Mouse (Mus musculus): ENCODE data around the gene Sh3bp1.

Gene Sh3bp1

DNA sequence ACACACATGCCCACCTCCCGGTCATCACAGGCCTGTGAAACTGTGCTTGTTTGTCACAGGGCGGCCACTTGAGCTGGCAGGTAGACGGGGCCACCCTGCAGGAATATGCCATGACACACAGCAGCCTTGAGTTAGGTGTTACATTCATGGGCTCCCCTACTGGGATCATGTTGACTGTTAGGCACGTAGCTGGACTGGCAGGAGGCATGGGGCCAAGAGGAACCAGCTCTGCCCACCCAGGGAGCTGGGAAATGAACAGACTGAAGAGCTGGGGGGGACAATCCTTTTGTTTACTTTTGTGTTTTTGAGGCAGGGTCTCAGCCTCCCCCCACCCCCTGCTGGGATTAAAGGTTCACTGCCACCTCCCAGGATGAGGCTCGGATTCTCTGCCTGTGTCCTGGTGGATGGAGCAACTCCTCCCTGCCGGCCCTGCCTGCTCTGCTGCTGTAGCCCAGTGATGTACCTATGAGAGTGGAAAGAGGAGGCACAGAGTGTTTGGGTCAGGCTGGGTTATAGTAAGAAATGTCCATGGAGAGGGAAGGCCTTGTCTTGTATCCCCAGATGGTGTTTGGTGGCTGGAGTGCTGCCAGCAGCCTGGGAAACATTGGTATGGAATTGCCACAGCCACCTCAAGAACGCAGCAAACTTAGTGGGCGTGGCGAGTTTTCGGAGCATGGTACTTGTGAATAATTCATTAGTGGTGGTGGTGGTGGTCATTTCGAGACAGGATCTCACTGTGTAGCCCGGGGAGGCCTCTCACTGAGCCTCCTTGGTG is 16.7 kb downstream of the Sh3bp1 start:
- DNase-seq (ENCODE audit: low read depth, low spot score): no peak
- Histone ChIP-seq H3K27me3 (ENCODE audit: control insufficient read depth, insufficient read depth, low read length, poor library complexity, severe bottlenecking) (no peaks in the 10 kb centered on the region), H3K36me3 (ENCODE audit: control insufficient read depth, insufficient read depth, low read length, poor library complexity, severe bottlenecking) (no peaks in the 10 kb centered on the region; the same call in 1 of the 2 replicates)

GRCm38 (mm10) chr15:78918126-78918525 is 18.6 kb downstream of the Sh3bp1 start:
- H3K27me3 ChIP-seq (ENCODE audit: control insufficient read depth, insufficient read depth, low read length, poor library complexity, severe bottlenecking): no peaks in the 10 kb centered on the region
- peaks cover 2% of the 10 kb centered on the region; the same call in 1 of the 2 replicates for H3K36me3 ChIP-seq (ENCODE audit: control insufficient read depth, insufficient read depth, low read length, poor library complexity, severe bottlenecking)
- no peak for DNase-seq (ENCODE audit: low read depth, low spot score)

DNA sequence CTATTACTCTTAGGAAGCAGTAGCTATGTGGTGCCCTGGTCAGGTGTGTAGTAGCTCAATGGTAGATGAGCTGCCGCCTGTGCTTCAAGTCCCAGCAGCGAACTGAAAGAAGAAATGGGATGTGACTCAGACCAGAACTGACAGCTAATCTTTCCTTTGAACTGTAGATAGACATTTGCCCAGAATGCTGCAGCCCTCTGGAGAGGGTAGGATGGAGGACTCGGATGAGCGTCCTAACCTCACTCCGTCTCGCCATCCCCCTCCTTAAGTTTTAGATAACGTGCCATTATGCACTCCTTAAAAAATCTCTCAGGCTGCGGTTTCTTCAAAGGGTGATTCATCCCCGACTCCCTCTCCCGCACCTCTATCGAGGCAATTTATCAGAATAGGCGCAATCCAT is 20.3 kb downstream of the Sh3bp1 start:
- Histone ChIP-seq H3K27me3 (ENCODE audit: control insufficient read depth, insufficient read depth, low read length, poor library complexity, severe bottlenecking) (no peaks in the 10 kb centered on the region), H3K36me3 (ENCODE audit: control insufficient read depth, insufficient read depth, low read length, poor library complexity, severe bottlenecking) (peaks cover 2% of the 10 kb centered on the region; the same call in 1 of the 2 replicates)
- DNase-seq (ENCODE audit: low read depth, low spot score): no peak

- H3K36me3 ChIP-seq (ENCODE audit: control insufficient read depth, insufficient read depth, low read length, poor library complexity, severe bottlenecking): peaks cover 2% of the 10 kb centered on the region; the same call in 1 of the 2 replicates
- DNase-seq (ENCODE audit: low read depth, low spot score): no peak
- no peaks in the 10 kb centered on the region for H3K27me3 ChIP-seq (ENCODE audit: control insufficient read depth, insufficient read depth, low read length, poor library complexity, severe bottlenecking)
These were observed 23.1 kb downstream of the Sh3bp1 start for GRCm38 (mm10) chr15:78922700-78923099.

DNA sequence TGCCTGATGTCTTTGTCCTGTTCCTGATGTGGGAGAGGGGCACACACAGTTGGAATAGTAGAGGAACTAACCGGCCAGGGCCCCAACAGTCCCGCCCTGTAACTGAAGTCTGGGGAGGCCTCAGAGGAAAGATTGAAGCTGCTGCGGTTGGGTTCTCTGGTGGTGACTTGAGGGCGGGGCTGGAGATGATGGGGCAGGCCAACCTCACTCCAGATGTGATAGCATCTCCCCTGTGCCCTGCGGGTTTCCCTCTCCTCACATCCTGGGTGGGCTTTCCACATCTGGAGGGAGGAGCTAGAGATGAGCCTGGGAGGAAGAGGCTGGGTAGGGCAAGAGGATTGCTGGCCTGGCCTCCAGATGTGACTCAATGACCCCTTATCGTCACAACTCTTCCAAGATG is 24.0 kb downstream of the Sh3bp1 start:
- Histone ChIP-seq H3K27me3 (ENCODE audit: control insufficient read depth, insufficient read depth, low read length, poor library complexity, severe bottlenecking) (no peaks in the 10 kb centered on the region), H3K36me3 (ENCODE audit: control insufficient read depth, insufficient read depth, low read length, poor library complexity, severe bottlenecking) (0 out of 2 replicates have a peak, but pooled peaks cover 2% of the 10 kb centered on the region)
- peak; percentile 40 for DNase-seq (ENCODE audit: low read depth, low spot score)

DNA sequence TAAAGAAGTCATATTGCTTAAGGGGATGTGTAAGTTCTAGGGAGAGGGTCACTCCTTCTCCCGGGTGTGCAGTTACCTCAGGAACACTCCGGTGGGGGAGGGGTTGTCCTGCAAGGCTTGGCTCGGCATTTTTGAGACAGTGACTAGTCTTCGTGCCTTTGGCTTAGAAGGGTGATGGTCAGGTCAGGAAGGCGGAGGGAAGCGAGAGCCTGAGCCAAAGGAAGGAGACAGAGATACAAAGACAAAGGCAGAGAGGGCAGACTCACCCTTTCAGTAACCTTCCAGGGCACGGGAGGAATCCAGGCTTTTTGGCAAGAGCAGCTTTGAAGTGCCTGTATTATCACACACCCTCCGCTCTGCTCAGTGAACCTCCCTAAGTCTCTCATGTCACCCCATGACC is 25.6 kb downstream of the Sh3bp1 start:
- Histone ChIP-seq H3K36me3 (ENCODE audit: control insufficient read depth, insufficient read depth, low read length, poor library complexity, severe bottlenecking) (0 out of 2 replicates have a peak, but pooled peaks cover 2% of the 10 kb centered on the region), H3K27me3 (ENCODE audit: control insufficient read depth, insufficient read depth, low read length, poor library complexity, severe bottlenecking) (no peaks in the 10 kb centered on the region)
- DNase-seq (ENCODE audit: low read depth, low spot score): no peak

- DNase-seq (ENCODE audit: low read depth, low spot score): peak; percentile 48
- H3K36me3 ChIP-seq (ENCODE audit: control insufficient read depth, insufficient read depth, low read length, poor library complexity, severe bottlenecking): 0 out of 2 replicates have a peak, but pooled peaks cover 2% of the 10 kb centered on the region
- H3K27me3 ChIP-seq (ENCODE audit: control insufficient read depth, insufficient read depth, low read length, poor library complexity, severe bottlenecking): no peaks in the 10 kb centered on the region
These were observed 26.7 kb downstream of the Sh3bp1 start, which contains the start of gene Lgals1 for GRCm38 (mm10) chr15:78926021-78926919. Lgals1 (plus strand) TSS chr15:78926725.

GRCm38 (mm10) chr15:78927021-78927787 is 27.6 kb downstream of the Sh3bp1 start:
- DNase-seq (ENCODE audit: low read depth, low spot score): peak; percentile 15
- no peaks in the 10 kb centered on the region for H3K27me3 ChIP-seq (ENCODE audit: control insufficient read depth, insufficient read depth, low read length, poor library complexity, severe bottlenecking)

GRCm38 (mm10) chr15:78927788-78928457 is 28.4 kb downstream of the Sh3bp1 start:
- Histone ChIP-seq H3K27me3 (ENCODE audit: control insufficient read depth, insufficient read depth, low read length, poor library complexity, severe bottlenecking) (no peaks in the 10 kb centered on the region), H3K36me3 (ENCODE audit: control insufficient read depth, insufficient read depth, low read length, poor library complexity, severe bottlenecking) (no peaks in the 10 kb centered on the region)
- peak; percentile 90 for DNase-seq (ENCODE audit: low read depth, low spot score)

More at GRCm38 (mm10) chr15:78927021-78927787, 27.6 kb downstream of the Sh3bp1 start:
- H3K36me3 ChIP-seq (ENCODE audit: control insufficient read depth, insufficient read depth, low read length, poor library complexity, severe bottlenecking): no peaks in the 10 kb centered on the region

DNA sequence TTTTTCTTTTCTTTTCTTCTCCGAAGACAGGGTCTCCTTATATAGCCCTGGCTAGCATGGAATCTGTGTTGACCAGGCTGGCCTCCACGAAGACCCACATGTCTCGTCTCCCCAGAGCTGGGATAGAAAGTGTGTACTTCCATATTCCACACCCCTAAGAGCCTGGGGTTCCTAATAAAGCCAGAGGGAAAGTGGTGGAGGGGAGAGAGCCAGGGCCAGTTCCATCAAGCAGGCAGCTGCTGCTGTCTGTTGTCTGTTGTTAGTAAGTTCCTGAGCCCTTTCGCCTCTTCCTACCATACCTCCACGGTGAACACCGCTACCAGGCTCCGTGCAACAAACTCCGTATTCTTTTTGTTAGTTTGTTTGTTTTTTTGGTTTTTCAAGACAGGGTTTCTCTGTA is 29.0 kb downstream of the Sh3bp1 start:
- no peak for DNase-seq (ENCODE audit: low read depth, low spot score)
- Histone ChIP-seq H3K36me3 (ENCODE audit: control insufficient read depth, insufficient read depth, low read length, poor library complexity, severe bottlenecking) (no peaks in the 10 kb centered on the region), H3K27me3 (ENCODE audit: control insufficient read depth, insufficient read depth, low read length, poor library complexity, severe bottlenecking) (no peaks in the 10 kb centered on the region)

- no peak for DNase-seq (ENCODE audit: low read depth, low spot score)
- no peaks in the 10 kb centered on the region for H3K27me3 ChIP-seq (ENCODE audit: control insufficient read depth, insufficient read depth, low read length, poor library complexity, severe bottlenecking)
- no peaks in the 10 kb centered on the region for H3K36me3 ChIP-seq (ENCODE audit: control insufficient read depth, insufficient read depth, low read length, poor library complexity, severe bottlenecking)
These were observed 30.7 kb downstream of the Sh3bp1 start for GRCm38 (mm10) chr15:78930192-78930706.

DNA sequence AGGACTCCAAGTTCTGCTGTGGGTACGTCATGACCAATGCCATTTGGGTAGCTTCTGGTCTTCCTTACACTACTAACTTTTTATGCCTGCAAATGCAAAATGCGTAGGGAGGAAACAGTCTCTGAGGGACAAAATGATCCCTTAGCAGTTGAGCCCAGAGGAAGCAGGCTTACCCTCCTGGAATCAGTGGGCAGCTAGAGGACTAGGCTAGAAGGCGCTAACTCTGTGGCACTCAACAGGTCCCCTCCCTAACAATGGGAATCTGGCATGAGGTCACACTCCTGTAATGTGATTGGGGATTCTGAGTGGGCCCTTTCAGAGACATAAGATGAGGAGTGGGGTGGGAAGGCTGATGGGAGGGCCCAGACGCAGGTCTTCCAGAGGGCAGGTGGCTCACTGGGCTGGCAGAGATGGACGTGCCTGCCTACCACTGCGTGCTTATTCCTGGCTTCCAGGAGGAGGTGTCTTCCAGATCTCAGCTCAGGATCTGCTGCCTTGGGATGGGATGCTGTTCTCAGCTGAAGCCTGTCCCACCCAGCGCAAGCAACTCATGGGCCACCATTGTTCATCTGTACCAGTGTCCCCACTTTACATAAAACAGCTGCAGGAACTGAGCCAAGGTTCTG is 31.3 kb downstream of the Sh3bp1 start:
- DNase-seq (ENCODE audit: low read depth, low spot score): no peak
- no peaks in the 10 kb centered on the region for H3K27me3 ChIP-seq (ENCODE audit: control insufficient read depth, insufficient read depth, low read length, poor library complexity, severe bottlenecking)
- H3K36me3 ChIP-seq (ENCODE audit: control insufficient read depth, insufficient read depth, low read length, poor library complexity, severe bottlenecking): no peaks in the 10 kb centered on the region

DNA sequence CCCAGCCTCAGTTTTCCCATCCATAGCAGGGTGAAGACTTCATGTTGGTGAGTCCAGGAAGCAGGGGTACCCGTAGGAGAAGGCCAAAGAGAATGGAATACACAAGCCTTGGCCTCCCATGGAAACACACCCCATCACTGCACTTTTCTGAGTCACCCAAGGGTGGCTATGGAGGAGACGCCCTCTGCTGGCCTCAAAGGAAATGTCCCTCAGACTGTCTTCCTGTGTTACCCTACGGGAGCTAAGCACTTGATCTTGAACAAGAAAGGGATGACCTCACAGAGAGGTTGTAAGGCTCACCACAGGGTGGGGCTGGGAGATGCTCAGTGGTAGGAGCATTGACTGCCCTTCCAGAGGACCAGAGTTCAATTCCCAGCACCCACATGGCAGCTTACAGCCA is 32.0 kb downstream of the Sh3bp1 start:
- no peaks in the 10 kb centered on the region; the same call in 1 of the 2 replicates for H3K36me3 ChIP-seq (ENCODE audit: control insufficient read depth, insufficient read depth, low read length, poor library complexity, severe bottlenecking)
- DNase-seq (ENCODE audit: low read depth, low spot score): peak; percentile 89
- no peaks in the 10 kb centered on the region for H3K27me3 ChIP-seq (ENCODE audit: control insufficient read depth, insufficient read depth, low read length, poor library complexity, severe bottlenecking)

Data from splenic B cell, adult 2 months (primary cell).